8 mouse cellular contexts compared by ENCODE assay signal in the genomic region with DNA sequence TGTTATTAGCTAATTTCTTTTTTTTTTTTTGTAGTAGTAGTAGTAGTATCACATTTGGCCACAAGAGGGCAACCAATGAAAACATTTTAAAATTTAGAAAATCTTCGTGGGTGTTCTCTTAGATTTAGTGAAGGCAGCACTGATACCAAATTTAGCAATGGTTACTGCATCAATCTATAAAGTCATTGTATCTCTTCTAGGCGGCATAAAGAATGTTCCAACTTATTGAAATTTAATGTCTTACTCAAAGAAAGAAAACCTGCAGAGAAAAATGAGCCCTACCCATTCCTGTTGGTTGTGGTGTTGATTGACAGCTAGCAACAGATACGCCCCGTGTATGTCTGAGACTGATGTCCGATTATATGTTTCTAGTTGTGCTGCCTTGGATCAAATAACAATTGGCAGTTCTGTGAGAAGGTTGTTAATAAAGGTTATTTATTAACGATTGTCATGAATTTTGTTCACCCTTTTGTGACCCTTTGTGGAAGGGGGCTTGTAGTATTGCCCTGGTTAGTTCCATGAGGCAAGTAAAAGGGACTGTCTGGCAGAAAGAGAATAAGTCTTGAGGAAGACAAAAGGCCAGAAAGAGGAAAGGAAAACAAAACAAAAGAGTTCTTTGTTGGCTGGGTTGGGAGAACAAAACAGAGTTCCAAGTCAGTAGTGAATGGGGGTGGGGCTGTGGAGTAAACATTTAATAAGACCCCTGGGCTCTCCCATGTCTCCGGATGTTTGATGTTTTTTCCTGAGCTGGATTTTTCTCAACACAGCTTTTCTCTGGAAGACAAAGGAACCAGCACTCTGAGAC.
DNase-seq lines count a peak whose midpoint lies in the region; ATAC-seq and TF ChIP-seq lines count a peak whose summit lies in the region.

No protein-coding gene starts in this region.

- no peaks in the 10 kb centered on the region for H3K9me3 ChIP-seq in embryonic facial prominence, embryonic 14.5 days (ENCODE audit: control insufficient read depth, low read length)
- no peaks in the 10 kb centered on the region for H3K9me3 ChIP-seq in lung, postnatal 0 days (ENCODE audit: low read length)

- no peaks in the 10 kb centered on the region for H3K27me3 ChIP-seq in embryonic facial prominence, embryonic 14.5 days (replicated peaks; ENCODE audit: control insufficient read depth, insufficient read depth, low read length)
- H3K27me3 ChIP-seq in lung, postnatal 0 days (replicated peaks; ENCODE audit: insufficient read depth, low read length), result no peaks in the 10 kb centered on the region

- no peaks in the 10 kb centered on the region for H3K36me3 ChIP-seq in embryonic facial prominence, embryonic 14.5 days (ENCODE audit: control insufficient read depth, insufficient read depth, low read length)
- no peaks in the 10 kb centered on the region for H3K36me3 ChIP-seq in lung, postnatal 0 days (ENCODE audit: insufficient read depth, low read length)

- H3K4me3 ChIP-seq in embryonic facial prominence, embryonic 14.5 days (ENCODE audit: low read depth, low read length), result no peak overlapping the region
- H3K4me3 ChIP-seq in lung, postnatal 0 days (ENCODE audit: low read depth, low read length), result no peak overlapping the region

- peak; percentile 45 for TF ChIP-seq CTCF in lung, postnatal 0 days (IDR thresholded peaks at IDR 0.05)

- WGBS in embryonic facial prominence, embryonic 14.5 days, result 11% methylated on average over 7 of the region's 7 CpGs
- WGBS in lung, postnatal 0 days, result 13% methylated on average over 7 of the region's 7 CpGs

- TF ChIP-seq EP300 in lung, postnatal 0 days (IDR thresholded peaks at IDR 0.05), result no peak

- no peaks in the 10 kb centered on the region for H3K4me1 ChIP-seq in embryonic facial prominence, embryonic 14.5 days (ENCODE audit: control insufficient read depth, insufficient read depth, low read length)
- H3K4me1 ChIP-seq in lung, postnatal 0 days (ENCODE audit: insufficient read depth, low read depth, low read length), result no peaks in the 10 kb centered on the region

- peak; percentile 79 for ATAC-seq in embryonic facial prominence, embryonic 14.5 days (ENCODE audit: low read depth)
- peak; percentile 32; the same call in 1 of the 2 replicates for ATAC-seq in lung, postnatal 0 days

- peak; percentile 57 for DNase-seq in cerebellum, adult 9-10 months
- no peak for DNase-seq in cerebellum, postnatal 25 days
- DNase-seq in 416B (ENCODE audit: low read depth), result peak; percentile 31
- DNase-seq in embryonic facial prominence, embryonic 14.5 days (ENCODE audit: low spot score), result peak; percentile 41
- DNase-seq in lung, postnatal 0 days (ENCODE audit: low spot score), result peak; percentile 59
- no peak for DNase-seq in urinary bladder, adult 18-20 months (ENCODE audit: low spot score in 2 of 2)
- DNase-seq in right cerebral cortex, adult 2 months (ENCODE audit: low spot score in 2 of 2), result no peak
- no peak for DNase-seq in right cerebral cortex, postnatal 14 days

- H3K27ac ChIP-seq in embryonic facial prominence, embryonic 14.5 days (replicated peaks; ENCODE audit: low read depth, low read length), result no peak overlapping the region
- H3K27ac ChIP-seq in lung, postnatal 0 days (ENCODE audit: low read length), result no peak overlapping the region

- H3K9ac ChIP-seq in embryonic facial prominence, embryonic 14.5 days (ENCODE audit: low read depth, low read length), result no peak overlapping the region
- H3K9ac ChIP-seq in lung, postnatal 0 days (replicated peaks; ENCODE audit: low read depth), result no peak overlapping the region

- H3K4me2 ChIP-seq in embryonic facial prominence, embryonic 14.5 days (ENCODE audit: low read depth, low read length), result peak overlapping the region; percentile 48
- H3K4me2 ChIP-seq in lung, postnatal 0 days (replicated peaks; ENCODE audit: low read depth, low read length), result no peak overlapping the region; the same call in 1 of the 2 replicates

Comparison
In these comparisons a context has a peak if more than half of its experiments do, and no peak if none do; other contexts are left out.
1. DNase-seq: peak in cerebellum, adult 9-10 months (single experiment), 416B (single experiment), embryonic facial prominence, embryonic 14.5 days (single experiment) and lung, postnatal 0 days (single experiment); none in cerebellum, postnatal 25 days (0 of 2), urinary bladder, adult 18-20 months (0 of 2), right cerebral cortex, adult 2 months (0 of 2) and right cerebral cortex, postnatal 14 days (single experiment).